Mouse (Mus musculus) intestine, postnatal 0 days (tissue): Measurements from ENCODE around the gene Bex2. TPM values are rescaled to one million over a fixed set of nuclear protein-coding genes. Genes with fewer than 3 reads are reported as not detected.
"Not testable (repeated sequence)": the region's sequence is repeated elsewhere in the genome, so short reads cannot be mapped to it uniquely, and the experiment has no call there.

Source experiments
- ATAC-seq: fragments of 200-750 bp; cut with Nextera tagmentation; 2 replicates; pipeline ENCODE4 v1.8.0; 2017; ENCODE audit warnings: mild to moderate bottlenecking, moderate TSS enrichment, moderate library complexity
- H3K27ac ChIP-seq: fragments of 300-500 bp; sonication (generic); 2 replicates; pipeline ENCODE4 v1.5.1; 2014; ENCODE audit warnings: mild to moderate bottlenecking, low read depth, low read length, moderate library complexity
- H3K27me3 ChIP-seq: fragments of 300-500 bp; sonication (generic); replicated peaks from 2 replicates; pipeline ENCODE4 v1.6.1; 2014; ENCODE audit warnings: low read length, mixed read lengths; ENCODE audit not compliant: control insufficient read depth, insufficient read depth
- H3K36me3 ChIP-seq: fragments of 300-500 bp; sonication (generic); 2 replicates; pipeline ENCODE4 v1.6.1; 2014; ENCODE audit warnings: mild to moderate bottlenecking, moderate library complexity; ENCODE audit not compliant: control insufficient read depth, insufficient read depth
- H3K4me1 ChIP-seq: fragments of 300-500 bp; sonication (generic); replicated peaks from 2 replicates; pipeline ENCODE4 v1.6.1; 2014; ENCODE audit warnings: antibody characterized with exemption, low read length, mixed read lengths; ENCODE audit not compliant: control insufficient read depth, insufficient read depth
- H3K4me2 ChIP-seq: fragments of 300-500 bp; sonication (generic); replicated peaks from 2 replicates; pipeline ENCODE4 v1.6.1; 2014; ENCODE audit warnings: low read depth, mild to moderate bottlenecking, moderate library complexity
- H3K4me3 ChIP-seq: fragments of 300-500 bp; sonication (generic); 2 replicates; pipeline ENCODE4 v1.5.1; 2014; ENCODE audit warnings: low read depth, low read length
- H3K9ac ChIP-seq: fragments of 300-500 bp; sonication (generic); 2 replicates; pipeline ENCODE4 v1.6.1; 2014; ENCODE audit warnings: mild to moderate bottlenecking, low read depth, low read length
- H3K9me3 ChIP-seq: fragments of 300-500 bp; sonication (generic); 2 replicates; pipeline ENCODE4 v1.6.1; 2016; ENCODE audit warnings: mixed run types; ENCODE audit not compliant: control insufficient read depth
- CTCF ChIP-seq: sonication (generic); IDR thresholded peaks from 2 replicates; pipeline ENCODE4 v1.5.1; 2016; ENCODE audit warnings: low read depth, mild to moderate bottlenecking, control low read depth, antibody characterized with exemption, moderate library complexity
- WGBS: fragments of 180-500 bp; shearing (Covaris S2); extraction: QIAGEN DNeasy Blood & Tissue Kit; methylation state at CpG from one replicate; pipeline ENCODE4 v1.1.7; 2014; 5-methylcytosine and 5-hydroxymethylcytosine counted together
- polyA plus RNA-seq: library from polyadenylated mRNA; unstranded; fragments of >200 nt; fragmentation: Nextera tagmentation; extraction: Ambion mirVana; gene quantifications from 2 replicates; pipeline ENCODE4 v1.2.1, GENCODE M21; 2015

The Bex2 gene
- 55.0 and 58.5 TPM in 2 replicates for polyA plus RNA-seq

GRCm38 (mm10) chrX:136068020-136068419, at the start of gene Bex2:
Gene Bex2 (minus strand): TSS chrX:136068236.
- peak within 1 kb of the TSS; percentile 51 for H3K4me2 ChIP-seq
- not testable (repeated sequence) for H3K27me3 ChIP-seq, H3K27ac ChIP-seq, H3K9me3 ChIP-seq, H3K4me1 ChIP-seq, H3K36me3 ChIP-seq, H3K9ac ChIP-seq
- H3K4me3 ChIP-seq = 0 out of 2 replicates have a peak within 1 kb of the TSS, but pooled peaks have one; percentile 5
- WGBS = no CpG with 5 or more reads among the region's 32 CpGs
- ATAC-seq = peak; percentile 86

DNA sequence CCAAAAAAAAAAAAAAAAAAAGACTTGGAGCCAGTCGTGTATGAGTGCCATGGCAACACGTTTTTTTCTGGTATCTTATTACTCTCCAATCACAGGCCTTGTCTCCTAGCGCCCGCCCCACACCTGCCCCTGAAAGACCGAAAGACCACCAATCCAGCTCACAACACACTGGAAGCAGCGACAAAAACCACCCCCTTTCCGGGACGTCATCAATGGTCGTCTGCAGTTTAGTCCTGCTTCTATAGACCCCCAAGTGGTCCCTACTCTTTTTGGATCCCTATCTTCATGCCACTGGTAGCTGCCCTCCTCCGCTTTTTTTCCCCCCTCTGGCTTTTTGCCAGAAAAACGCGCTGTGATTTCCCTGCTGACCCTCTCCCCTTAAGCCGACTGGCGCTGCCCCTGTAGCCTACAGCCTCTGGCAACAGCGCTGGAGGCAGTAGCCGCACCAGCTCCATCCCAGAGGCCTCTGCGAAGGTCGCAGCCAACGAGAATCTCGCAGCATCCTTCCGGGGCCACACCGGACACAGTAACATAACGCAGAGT, 47.5 kb upstream of the Bex2 start:
- ATAC-seq = no peak
- Histone ChIP-seq H3K27ac (no peak overlapping the region), H3K4me1 (no peaks in the 10 kb centered on the region), H3K9ac (no peak overlapping the region), H3K27me3 (no peaks in the 10 kb centered on the region), H3K36me3 (no peaks in the 10 kb centered on the region), H3K4me2 (peak overlapping the region; percentile 43), H3K4me3 (peak overlapping the region; percentile 9; the same call in 1 of the 2 replicates), H3K9me3 (no peaks in the 10 kb centered on the region)
- 28% methylated on average over 23 of the region's 23 CpGs for WGBS
- no peak for TF ChIP-seq CTCF

DNA sequence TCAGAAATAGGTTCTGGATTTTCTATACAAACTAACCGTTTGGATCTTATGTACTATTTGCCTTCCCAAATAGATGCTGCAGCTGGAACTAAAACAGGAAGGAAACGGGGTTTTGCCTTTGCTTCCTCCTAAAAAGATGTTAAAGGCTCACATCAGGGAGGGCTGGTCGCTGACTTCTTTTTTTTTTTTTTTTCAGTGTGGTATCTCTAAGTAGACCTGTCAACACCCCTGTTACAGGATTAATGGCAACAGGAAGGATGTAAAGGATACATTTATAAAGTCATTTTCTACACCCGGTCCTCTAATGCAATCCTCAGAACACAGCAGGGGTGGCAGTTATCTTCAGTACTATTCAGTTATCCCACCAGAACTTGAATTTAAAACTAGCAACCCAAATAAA, 47.0 kb upstream of the Bex2 start:
- H3K27me3 ChIP-seq = no peaks in the 10 kb centered on the region
- 42% methylated on average over 4 of the region's 4 CpGs for WGBS
- no peak overlapping the region for H3K27ac ChIP-seq
- ATAC-seq = no peak
- no peaks in the 10 kb centered on the region for H3K9me3 ChIP-seq
- no peak overlapping the region for H3K4me2 ChIP-seq
- no peaks in the 10 kb centered on the region for H3K36me3 ChIP-seq
- TF ChIP-seq CTCF = no peak
- H3K4me1 ChIP-seq = no peaks in the 10 kb centered on the region
- no peak overlapping the region for H3K9ac ChIP-seq
- H3K4me3 ChIP-seq = no peak overlapping the region

GRCm38 (mm10) chrX:136107942-136108341, 39.9 kb upstream of the Bex2 start:
- Histone ChIP-seq H3K4me1 (no peaks in the 10 kb centered on the region), H3K27ac (no peak overlapping the region), H3K36me3 (no peaks in the 10 kb centered on the region), H3K9me3 (no peaks in the 10 kb centered on the region), H3K4me2 (no peak overlapping the region), H3K27me3 (no peaks in the 10 kb centered on the region), H3K9ac (no peak overlapping the region), H3K4me3 (no peak overlapping the region)
- ATAC-seq = no peak
- 41% methylated on average over 6 of the region's 6 CpGs for WGBS
- peak; percentile 70 for TF ChIP-seq CTCF

DNA sequence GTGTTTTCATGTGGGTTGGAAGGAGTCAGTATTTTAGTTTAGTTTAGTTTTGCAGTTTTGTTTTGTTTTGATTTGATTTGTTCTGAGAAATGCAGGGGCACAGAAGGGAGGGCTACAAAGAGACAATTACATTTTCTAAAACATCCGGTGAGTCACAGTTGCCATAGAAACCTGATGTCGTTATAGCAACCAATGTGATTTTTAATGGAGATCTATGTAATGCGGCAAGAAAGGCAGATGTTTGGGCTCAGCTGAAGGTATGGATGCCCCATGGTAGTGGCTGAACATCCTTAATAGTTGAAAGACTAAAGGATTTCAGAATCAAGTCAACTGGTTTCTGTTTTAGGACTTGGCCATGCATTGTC, 36.7 kb upstream of the Bex2 start:
- H3K4me3 ChIP-seq = no peak overlapping the region
- no peaks in the 10 kb centered on the region for H3K36me3 ChIP-seq
- H3K9ac ChIP-seq = no peak overlapping the region
- TF ChIP-seq CTCF = no peak
- H3K27me3 ChIP-seq = no peaks in the 10 kb centered on the region
- ATAC-seq = no peak
- H3K27ac ChIP-seq = no peak overlapping the region
- H3K4me2 ChIP-seq = no peak overlapping the region
- no peaks in the 10 kb centered on the region for H3K4me1 ChIP-seq
- 68% methylated on average over 3 of the region's 3 CpGs for WGBS
- H3K9me3 ChIP-seq = no peaks in the 10 kb centered on the region

GRCm38 (mm10) chrX:136104046-136104723, 36.1 kb upstream of the Bex2 start:
- WGBS = 65% methylated on average over 4 of the region's 4 CpGs
- Histone ChIP-seq H3K9me3 (no peaks in the 10 kb centered on the region), H3K4me3 (no peak overlapping the region), H3K27ac (no peak overlapping the region), H3K4me1 (no peaks in the 10 kb centered on the region), H3K36me3 (no peaks in the 10 kb centered on the region), H3K27me3 (no peaks in the 10 kb centered on the region), H3K9ac (no peak overlapping the region), H3K4me2 (no peak overlapping the region)
- TF ChIP-seq CTCF = no peak
- no peak for ATAC-seq
